Mouse (Mus musculus) bone marrow, adult 2 months (tissue): Measurements from ENCODE around the gene Flnb. TPM values are rescaled to one million over a fixed set of nuclear protein-coding genes. Genes with fewer than 3 reads are reported as not detected.

Experiments used
- H3K27ac ChIP-seq: fragments of 200-500 bp; 2 replicates; pipeline ENCODE4 v1.5.1; 2012; ENCODE audit warnings: low read depth, mild to moderate bottlenecking, control low read depth, inconsistent platforms, low read length; ENCODE audit not compliant: control insufficient read depth, poor library complexity, insufficient read depth
- H3K4me1 ChIP-seq: fragments of 200-500 bp; 2 replicates; pipeline ENCODE4 v1.6.1; 2011; ENCODE audit warnings: low read length; ENCODE audit not compliant: control insufficient read depth, insufficient read depth
- H3K4me3 ChIP-seq: fragments of 200-500 bp; replicated peaks from 2 replicates; pipeline ENCODE3; 2011; ENCODE audit warnings: mild to moderate bottlenecking, low read depth, low read length, control low read depth; ENCODE audit not compliant: control insufficient read depth
- CTCF ChIP-seq: fragments of 200-500 bp; IDR thresholded peaks from 2 replicates; pipeline ENCODE4 v1.5.1; 2011; ENCODE audit warnings: low read length, control low read depth; ENCODE audit not compliant: control insufficient read depth, insufficient read depth
- POLR2A ChIP-seq: fragments of 200-500 bp; IDR thresholded peaks from 2 replicates; pipeline ENCODE4 v1.6.1; 2011; ENCODE audit warnings: low read depth, mild to moderate bottlenecking, control low read depth, low read length, borderline replicate concordance; ENCODE audit not compliant: control insufficient read depth
- WGBS: fragments of 180-500 bp; shearing (Covaris S2); methylation state at CpG from one replicate; pipeline ENCODE4 v1.1.7; 2018; 5-methylcytosine and 5-hydroxymethylcytosine counted together
- polyA plus RNA-seq: library from polyadenylated mRNA; stranded (reverse); fragments of >200 nt; gene quantifications from 2 replicates; pipeline ENCODE4 v1.2.4, GENCODE M21; 2011; ENCODE audit warnings: low replicate concordance; ENCODE audit not compliant: missing spikeins, insufficient read depth, insufficient read length

The Flnb gene
- polyA plus RNA-seq, 1 experiment: 5.4 TPM

GRCm38 (mm10) chr14:7974643-7975042 lies 156.9 kb downstream of the Flnb start:
- TF ChIP-seq POLR2A: no peak
- no peak for TF ChIP-seq CTCF
- no peak overlapping the region for H3K27ac ChIP-seq
- 69% methylated on average over 1 of the region's 1 CpGs for WGBS
- no peaks in the 10 kb centered on the region for H3K4me1 ChIP-seq
- no peak overlapping the region for H3K4me3 ChIP-seq

- H3K27ac ChIP-seq: no peak overlapping the region
- 83% methylated on average over 6 of the region's 6 CpGs for WGBS
- TF ChIP-seq CTCF (no peak), POLR2A (no peak)
- H3K4me1 ChIP-seq: no peaks in the 10 kb centered on the region
- no peak overlapping the region for H3K4me3 ChIP-seq
Measured at GRCm38 (mm10) chr14:7975177-7975576, 157.4 kb downstream of the Flnb start.

- no peaks in the 10 kb centered on the region for H3K4me1 ChIP-seq
- TF ChIP-seq POLR2A: no peak
- TF ChIP-seq CTCF: no peak
- H3K4me3 ChIP-seq: no peak overlapping the region
- 84% methylated on average over 1 of the region's 1 CpGs for WGBS
- no peak overlapping the region for H3K27ac ChIP-seq
Measured at GRCm38 (mm10) chr14:7977471-7977870, 159.7 kb downstream of the Flnb start.

GRCm38 (mm10) chr14:7978183-7978582 lies 160.4 kb downstream of the Flnb start:
- Histone ChIP-seq H3K27ac (no peak overlapping the region), H3K4me3 (no peak overlapping the region), H3K4me1 (no peaks in the 10 kb centered on the region)
- 73% methylated on average over 1 of the region's 1 CpGs for WGBS
- TF ChIP-seq CTCF: no peak
- no peak for TF ChIP-seq POLR2A

- 88% methylated on average over 1 of the region's 1 CpGs for WGBS
- no peak overlapping the region for H3K27ac ChIP-seq
- no peak overlapping the region for H3K4me3 ChIP-seq
- no peaks in the 10 kb centered on the region for H3K4me1 ChIP-seq
- TF ChIP-seq POLR2A (no peak), CTCF (no peak)
Measured at GRCm38 (mm10) chr14:7981226-7981625, 163.5 kb downstream of the Flnb start.

- Histone ChIP-seq H3K27ac (no peak overlapping the region), H3K4me1 (no peaks in the 10 kb centered on the region; the same call in 1 of the 2 replicates), H3K4me3 (no peak overlapping the region)
- WGBS: 61% methylated on average over 6 of the region's 6 CpGs
- no peak for TF ChIP-seq POLR2A
- no peak for TF ChIP-seq CTCF
Measured at GRCm38 (mm10) chr14:7986913-7987312, 169.2 kb downstream of the Flnb start.

GRCm38 (mm10) chr14:7989371-7989770 lies 171.6 kb downstream of the Flnb start:
- H3K4me1 ChIP-seq: peaks cover 3% of the 10 kb centered on the region; the same call in 1 of the 2 replicates

GRCm38 (mm10) chr14:7989961-7990360 lies 172.2 kb downstream of the Flnb start:
- no peak overlapping the region for H3K27ac ChIP-seq
- H3K4me1 ChIP-seq: peaks cover 4% of the 10 kb centered on the region; the same call in 1 of the 2 replicates
- TF ChIP-seq CTCF: no peak
- 34% methylated on average over 3 of the region's 3 CpGs for WGBS
- no peak overlapping the region for H3K4me3 ChIP-seq

More at GRCm38 (mm10) chr14:7989371-7989770, 171.6 kb downstream of the Flnb start:
- TF ChIP-seq POLR2A (no peak), CTCF (no peak)
- H3K27ac ChIP-seq: no peak overlapping the region
- 61% methylated on average over 1 of the region's 1 CpGs for WGBS
- no peak overlapping the region for H3K4me3 ChIP-seq
